Mouse (Mus musculus): Measurements from ENCODE around the gene Spem1. TPM values are rescaled to one million over a fixed set of nuclear protein-coding genes. Genes with fewer than 3 reads are reported as not detected.
"Not testable (repeated sequence)": the region's sequence is repeated elsewhere in the genome, so short reads cannot be mapped to it uniquely, and the experiment has no call there.

The Spem1 gene
- 0.35 and 0.45 TPM in 2 replicates for polyA plus RNA-seq (2015; fragmentation: Nextera tagmentation; extraction: Ambion mirVana)

DNA sequence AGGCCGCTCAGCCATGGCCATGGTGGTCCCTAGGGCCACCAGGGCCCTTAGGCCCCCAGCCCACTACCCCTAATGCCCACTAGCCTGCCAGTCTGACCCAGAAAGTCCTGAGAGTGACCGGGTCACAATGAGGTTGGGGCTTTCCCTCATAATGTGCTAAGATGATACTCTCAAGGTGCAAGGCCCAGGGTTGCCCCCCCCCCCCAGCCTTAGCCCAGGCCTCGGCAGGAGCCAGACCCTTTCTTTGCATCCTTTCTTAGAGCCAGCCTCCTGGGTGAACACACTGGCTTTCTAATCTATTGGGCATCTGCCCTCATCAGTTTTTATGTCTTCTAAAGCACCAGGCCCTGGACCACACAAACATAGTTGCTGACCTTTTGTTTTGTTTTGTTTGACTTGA is at the start of gene Spem1:
Gene Spem1 (minus strand): TSS at position 101 of the 400 bp plus-strand sequence.
- Histone ChIP-seq H3K27ac (ENCODE audit: low read depth, low read length) (no peak within 1 kb of the TSS), H3K9me3 (ENCODE audit: control insufficient read depth, low read length) (peaks cover 6% of the 10 kb centered on the region), H3K4me2 (ENCODE audit: low read length) (no peak within 1 kb of the TSS), H3K36me3 (ENCODE audit: control insufficient read depth, insufficient read depth, low read length) (peaks cover 24% of the 10 kb centered on the region), H3K27me3 (replicated peaks; ENCODE audit: control insufficient read depth, insufficient read depth, low read length) (no peaks in the 10 kb centered on the region), H3K9ac (ENCODE audit: low read depth, low read length) (no peak within 1 kb of the TSS), H3K4me1 (ENCODE audit: control insufficient read depth, insufficient read depth, low read depth, low read length) (no peaks in the 10 kb centered on the region), H3K4me3 (ENCODE audit: low read length) (no peak within 1 kb of the TSS)
- no peak for ATAC-seq
- WGBS = 94% methylated on average over 3 of the region's 3 CpGs

GRCm38 (mm10) chr11:69870289-69871069 is 48.5 kb upstream of the Spem1 start:
- Histone ChIP-seq H3K36me3 (ENCODE audit: control insufficient read depth, insufficient read depth, low read length) (no peaks in the 10 kb centered on the region), H3K27ac (ENCODE audit: low read depth, low read length) (no peak overlapping the region), H3K9ac (ENCODE audit: low read depth, low read length) (no peak overlapping the region), H3K27me3 (replicated peaks; ENCODE audit: control insufficient read depth, insufficient read depth, low read length) (no peaks in the 10 kb centered on the region; the same call in 1 of the 2 replicates), H3K4me1 (ENCODE audit: control insufficient read depth, insufficient read depth, low read depth, low read length) (no peaks in the 10 kb centered on the region), H3K4me2 (ENCODE audit: low read length) (no peak overlapping the region), H3K9me3 (ENCODE audit: control insufficient read depth, low read length) (no peaks in the 10 kb centered on the region), H3K4me3 (ENCODE audit: low read length) (no peak overlapping the region)
- no peak for ATAC-seq
- 94% methylated on average over 2 of the region's 2 CpGs for WGBS

DNA sequence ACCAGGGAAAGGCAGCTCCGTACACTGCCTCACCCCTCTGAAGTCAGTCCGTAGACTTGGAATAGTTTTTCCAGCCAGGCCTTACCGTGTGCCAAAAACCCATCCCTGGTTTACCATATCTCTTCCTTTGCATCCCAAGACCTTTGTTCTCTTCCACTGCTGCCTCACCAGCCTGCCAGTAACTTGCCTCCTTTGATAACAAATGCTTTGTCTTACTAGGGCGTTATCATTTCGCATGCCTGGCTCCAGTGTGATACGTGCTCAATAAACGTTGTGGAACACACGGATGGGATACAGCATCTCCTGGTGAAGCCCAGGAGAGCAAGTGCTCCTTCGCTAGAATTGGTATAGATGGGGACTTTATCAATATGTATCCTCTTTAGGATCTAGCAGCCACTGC is 45.4 kb upstream of the Spem1 start:
- no peaks in the 10 kb centered on the region for H3K36me3 ChIP-seq (ENCODE audit: control insufficient read depth, insufficient read depth, low read length)
- no peaks in the 10 kb centered on the region for H3K4me1 ChIP-seq (ENCODE audit: control insufficient read depth, insufficient read depth, low read depth, low read length)
- no peaks in the 10 kb centered on the region; the same call in 1 of the 2 replicates for H3K27me3 ChIP-seq (replicated peaks; ENCODE audit: control insufficient read depth, insufficient read depth, low read length)
- no peak overlapping the region for H3K9ac ChIP-seq (ENCODE audit: low read depth, low read length)
- H3K27ac ChIP-seq (ENCODE audit: low read depth, low read length) = no peak overlapping the region
- ATAC-seq = no peak
- H3K9me3 ChIP-seq (ENCODE audit: control insufficient read depth, low read length) = no peaks in the 10 kb centered on the region
- no peak overlapping the region for H3K4me3 ChIP-seq (ENCODE audit: low read length)
- WGBS = 68% methylated on average over 9 of the region's 9 CpGs
- H3K4me2 ChIP-seq (ENCODE audit: low read length) = no peak overlapping the region

DNA sequence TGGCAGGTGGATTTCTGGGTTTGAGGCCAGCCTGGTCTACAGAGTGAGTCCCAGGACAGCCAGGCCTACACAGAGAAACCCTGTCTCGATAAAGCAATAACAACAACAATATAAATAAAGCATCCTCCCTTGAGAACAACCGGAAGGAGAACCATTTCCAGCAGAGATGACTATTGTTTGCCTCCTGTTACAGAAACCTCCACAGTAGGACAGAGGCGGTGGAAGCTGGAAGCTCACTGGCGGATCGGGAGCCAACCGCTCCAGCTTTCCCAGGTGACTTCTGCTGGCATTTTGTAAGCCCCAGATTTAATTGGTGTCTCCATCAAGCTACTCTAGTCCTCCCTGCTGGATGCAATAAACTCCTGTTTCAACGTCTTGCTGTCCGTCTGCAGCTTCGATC is 43.6 kb upstream of the Spem1 start:
- H3K4me2 ChIP-seq (ENCODE audit: low read length) = no peak overlapping the region
- H3K27me3 ChIP-seq (replicated peaks; ENCODE audit: control insufficient read depth, insufficient read depth, low read length) = no peaks in the 10 kb centered on the region; the same call in 1 of the 2 replicates
- no peaks in the 10 kb centered on the region for H3K9me3 ChIP-seq (ENCODE audit: control insufficient read depth, low read length)
- H3K4me1 ChIP-seq (ENCODE audit: control insufficient read depth, insufficient read depth, low read depth, low read length) = no peaks in the 10 kb centered on the region
- no peaks in the 10 kb centered on the region for H3K36me3 ChIP-seq (ENCODE audit: control insufficient read depth, insufficient read depth, low read length)
- no peak overlapping the region for H3K4me3 ChIP-seq (ENCODE audit: low read length)
- no peak for ATAC-seq
- no peak overlapping the region for H3K27ac ChIP-seq (ENCODE audit: low read depth, low read length)
- 71% methylated on average over 9 of the region's 9 CpGs for WGBS
- no peak overlapping the region for H3K9ac ChIP-seq (ENCODE audit: low read depth, low read length)

DNA sequence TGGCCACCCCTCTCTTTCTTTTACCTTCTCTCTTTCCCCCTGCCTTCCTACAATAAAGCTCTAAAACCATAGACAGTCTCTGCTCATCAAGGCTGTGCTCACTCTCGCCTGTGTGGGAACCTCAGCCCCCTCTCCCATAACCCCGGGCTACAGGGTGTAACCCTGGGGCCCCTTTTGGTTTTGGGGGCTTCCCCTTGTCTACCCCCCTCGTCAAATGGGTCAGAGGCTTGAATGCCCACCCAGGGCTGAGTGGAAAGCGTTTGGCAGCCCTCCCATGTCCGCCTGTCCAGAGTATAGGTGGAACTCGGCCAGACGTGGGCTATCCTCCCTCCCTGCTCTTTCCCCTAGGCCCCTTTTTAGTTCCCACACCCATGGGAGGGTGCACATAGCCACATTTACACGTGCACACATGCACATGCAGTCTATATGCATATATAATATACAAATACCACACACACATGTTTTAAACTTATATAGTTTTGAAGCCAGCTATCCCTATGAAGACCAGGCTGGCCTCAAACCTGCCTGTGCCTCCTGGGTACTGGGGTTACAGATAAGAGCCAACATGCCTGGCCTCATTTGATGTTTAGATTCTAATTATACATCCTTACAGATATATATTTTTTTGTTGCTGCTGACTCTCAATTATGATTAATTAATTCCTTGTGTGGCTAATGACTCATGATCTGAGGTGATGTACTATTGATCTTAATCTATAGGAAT is 42.3 kb upstream of the Spem1 start:
- Histone ChIP-seq H3K9ac (ENCODE audit: low read depth, low read length) (no peak overlapping the region), H3K27me3 (replicated peaks; ENCODE audit: control insufficient read depth, insufficient read depth, low read length) (no peaks in the 10 kb centered on the region; the same call in 1 of the 2 replicates), H3K4me1 (ENCODE audit: control insufficient read depth, insufficient read depth, low read depth, low read length) (no peaks in the 10 kb centered on the region), H3K36me3 (ENCODE audit: control insufficient read depth, insufficient read depth, low read length) (no peaks in the 10 kb centered on the region), H3K27ac (ENCODE audit: low read depth, low read length) (no peak overlapping the region), H3K4me2 (ENCODE audit: low read length) (no peak overlapping the region), H3K4me3 (ENCODE audit: low read length) (no peak overlapping the region), H3K9me3 (ENCODE audit: control insufficient read depth, low read length) (no peaks in the 10 kb centered on the region)
- no peak for ATAC-seq
- WGBS = 50% methylated on average over 8 of the region's 8 CpGs

DNA sequence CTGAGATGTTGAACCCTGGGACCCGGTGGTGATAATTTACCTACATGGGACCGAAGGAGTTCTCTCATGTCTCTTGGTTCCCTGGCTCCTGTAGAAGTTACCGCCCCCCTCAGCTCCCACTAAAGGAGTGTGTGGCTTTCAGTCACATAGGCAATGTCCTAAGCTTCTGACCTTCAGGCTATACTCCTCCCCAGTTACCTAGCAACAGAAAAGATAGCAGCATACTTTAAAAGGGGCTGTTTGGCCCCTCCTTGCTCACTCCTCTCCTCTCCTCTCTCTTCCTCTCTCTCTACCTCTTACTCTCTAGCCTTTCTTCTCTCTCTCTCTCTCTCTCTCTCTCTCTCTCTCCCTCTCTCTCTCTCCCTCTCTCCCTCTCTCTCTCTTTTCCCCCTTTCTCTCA is 41.7 kb upstream of the Spem1 start:
- H3K9ac ChIP-seq (ENCODE audit: low read depth, low read length); H3K36me3 ChIP-seq (ENCODE audit: control insufficient read depth, insufficient read depth, low read length); H3K27ac ChIP-seq (ENCODE audit: low read depth, low read length); H3K4me2 ChIP-seq (ENCODE audit: low read length); H3K4me1 ChIP-seq (ENCODE audit: control insufficient read depth, insufficient read depth, low read depth, low read length); H3K4me3 ChIP-seq (ENCODE audit: low read length); H3K27me3 ChIP-seq (replicated peaks; ENCODE audit: control insufficient read depth, insufficient read depth, low read length); H3K9me3 ChIP-seq (ENCODE audit: control insufficient read depth, low read length); ATAC-seq: not testable (repeated sequence)
- WGBS = 74% methylated on average over 3 of the region's 3 CpGs

GRCm38 (mm10) chr11:69858113-69858998 is 36.4 kb upstream of the Spem1 start, which contains the start of gene Tnk1:
Gene Tnk1, minus strand, starts transcription at chr11:69858730.
- Histone ChIP-seq H3K36me3 (ENCODE audit: control insufficient read depth, insufficient read depth, low read length) (no peaks in the 10 kb centered on the region), H3K9ac (ENCODE audit: low read depth, low read length) (no peak within 1 kb of the TSS), H3K27me3 (replicated peaks; ENCODE audit: control insufficient read depth, insufficient read depth, low read length) (0 out of 2 replicates have a peak, but pooled peaks cover 6% of the 10 kb centered on the region), H3K9me3 (ENCODE audit: control insufficient read depth, low read length) (no peaks in the 10 kb centered on the region), H3K4me2 (ENCODE audit: low read length) (no peak within 1 kb of the TSS), H3K4me3 (ENCODE audit: low read length) (no peak within 1 kb of the TSS), H3K27ac (ENCODE audit: low read depth, low read length) (no peak within 1 kb of the TSS), H3K4me1 (ENCODE audit: control insufficient read depth, insufficient read depth, low read depth, low read length) (no peaks in the 10 kb centered on the region)
- ATAC-seq = no peak
- 24% methylated on average over 30 of the region's 30 CpGs for WGBS

DNA sequence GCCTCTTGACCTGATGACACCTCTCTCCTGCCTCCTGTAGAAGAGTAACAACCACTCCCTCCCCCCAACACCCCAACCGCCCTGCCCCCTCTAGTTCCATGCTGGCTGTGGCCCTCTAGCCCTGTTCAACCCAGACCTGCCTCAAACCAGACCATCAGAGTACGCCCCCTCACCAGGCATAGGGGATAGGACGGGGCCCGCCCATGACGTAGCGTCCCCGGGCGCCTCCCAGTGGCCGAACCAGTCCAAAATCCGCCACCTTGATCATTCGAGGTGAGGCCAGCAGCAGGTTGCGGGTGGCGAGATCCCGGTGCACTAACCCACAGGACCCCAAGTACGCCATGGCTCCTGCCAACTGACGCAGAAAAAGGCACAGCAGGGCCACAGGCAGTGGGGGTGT is 33.4 kb upstream of the Spem1 start:
- no peak overlapping the region for H3K9ac ChIP-seq (ENCODE audit: low read depth, low read length)
- H3K4me3 ChIP-seq (ENCODE audit: low read length) = no peak overlapping the region
- no peak overlapping the region for H3K4me2 ChIP-seq (ENCODE audit: low read length)
- 0 out of 2 replicates have a peak, but pooled peaks cover 6% of the 10 kb centered on the region for H3K27me3 ChIP-seq (replicated peaks; ENCODE audit: control insufficient read depth, insufficient read depth, low read length)
- no peaks in the 10 kb centered on the region for H3K4me1 ChIP-seq (ENCODE audit: control insufficient read depth, insufficient read depth, low read depth, low read length)
- peaks cover 10% of the 10 kb centered on the region; the same call in 1 of the 2 replicates for H3K36me3 ChIP-seq (ENCODE audit: control insufficient read depth, insufficient read depth, low read length)
- no peaks in the 10 kb centered on the region for H3K9me3 ChIP-seq (ENCODE audit: control insufficient read depth, low read length)
- peak; percentile 40; the same call in 1 of the 2 replicates for ATAC-seq
- no peak overlapping the region for H3K27ac ChIP-seq (ENCODE audit: low read depth, low read length)
- WGBS = 18% methylated on average over 16 of the region's 16 CpGs
